8 mouse cellular contexts compared by ENCODE assay signal in genomic region chr14:47189635-47189955, GRCm38 (mm10). TPM values are rescaled to one million over a fixed set of nuclear protein-coding genes. Genes with fewer than 3 reads are reported as not detected.
DNase-seq lines count a peak whose midpoint lies in the region; ATAC-seq and TF ChIP-seq lines count a peak whose summit lies in the region.

No protein-coding gene starts in this region.

- no peak for DNase-seq in kidney, postnatal 0 days (ENCODE audit: low spot score)
- DNase-seq in kidney, postnatal 4 days: no peak
- no peak for DNase-seq in adrenal gland, postnatal 36 days
- DNase-seq in urinary bladder, postnatal 10 days (ENCODE audit: low spot score): no peak
- no peak for DNase-seq in frontal cortex, adult 2 months (ENCODE audit: extremely low spot score in 1 of 2, low spot score in 1 of 2)

- peaks cover 11% of the 10 kb centered on the region for H3K27me3 ChIP-seq in kidney, postnatal 0 days (ENCODE audit: insufficient read depth, low read length)
- peaks cover 21% of the 10 kb centered on the region for H3K27me3 ChIP-seq in embryonic facial prominence, embryonic 12.5 days
- no peaks in the 10 kb centered on the region for H3K27me3 ChIP-seq in intestine, embryonic 15.5 days (replicated peaks)
- H3K27me3 ChIP-seq in myocyte (ENCODE audit: control insufficient read depth, insufficient read depth, insufficient read length): no peaks in the 10 kb centered on the region

- H3K4me2 ChIP-seq in kidney, postnatal 0 days (ENCODE audit: low read length): peak overlapping the region; percentile 94
- peak overlapping the region; percentile 100 for H3K4me2 ChIP-seq in embryonic facial prominence, embryonic 12.5 days (replicated peaks)
- peak overlapping the region; percentile 97 for H3K4me2 ChIP-seq in intestine, embryonic 15.5 days (replicated peaks)
- H3K4me2 ChIP-seq in myocyte (ENCODE audit: low read depth): peak overlapping the region; percentile 80

- TF ChIP-seq POLR2A in myocyte (IDR thresholded peaks at IDR 0.05; ENCODE audit: insufficient read length, low read depth): no peak

- no peak for ATAC-seq in kidney, postnatal 0 days (replicated peaks; ENCODE audit: low FRiP score, low read depth)
- ATAC-seq in embryonic facial prominence, embryonic 12.5 days (ENCODE audit: insufficient number of reproducible peaks, insufficient read depth, low FRiP score, low TSS enrichment): no peak
- ATAC-seq in intestine, embryonic 15.5 days: peak; percentile 50

- no peaks in the 10 kb centered on the region for H3K36me3 ChIP-seq in kidney, postnatal 0 days (ENCODE audit: insufficient read depth, low read length)
- H3K36me3 ChIP-seq in embryonic facial prominence, embryonic 12.5 days: no peaks in the 10 kb centered on the region
- no peaks in the 10 kb centered on the region for H3K36me3 ChIP-seq in intestine, embryonic 15.5 days
- H3K36me3 ChIP-seq in myocyte (ENCODE audit: control insufficient read depth, insufficient read depth): no peaks in the 10 kb centered on the region

- TF ChIP-seq CTCF in kidney, postnatal 0 days (IDR thresholded peaks at IDR 0.05; ENCODE audit: low read depth): no peak

- no peak overlapping the region for H3K27ac ChIP-seq in kidney, postnatal 0 days
- no peak overlapping the region for H3K27ac ChIP-seq in embryonic facial prominence, embryonic 12.5 days
- no peak overlapping the region for H3K27ac ChIP-seq in intestine, embryonic 15.5 days

- 17% methylated on average over 8 of the region's 8 CpGs for WGBS in kidney, postnatal 0 days
- 12% methylated on average over 8 of the region's 8 CpGs for WGBS in embryonic facial prominence, embryonic 12.5 days
- WGBS in intestine, embryonic 15.5 days: 15% methylated on average over 8 of the region's 8 CpGs

- H3K9me3 ChIP-seq in kidney, postnatal 0 days (replicated peaks; ENCODE audit: low read length): no peaks in the 10 kb centered on the region
- H3K9me3 ChIP-seq in embryonic facial prominence, embryonic 12.5 days: no peaks in the 10 kb centered on the region
- no peaks in the 10 kb centered on the region for H3K9me3 ChIP-seq in intestine, embryonic 15.5 days

- H3K4me1 ChIP-seq in kidney, postnatal 0 days (replicated peaks; ENCODE audit: insufficient read depth, low read length): no peaks in the 10 kb centered on the region
- H3K4me1 ChIP-seq in embryonic facial prominence, embryonic 12.5 days: peaks cover 4% of the 10 kb centered on the region; the same call in 1 of the 2 replicates
- peaks cover 9% of the 10 kb centered on the region; the same call in 1 of the 2 replicates for H3K4me1 ChIP-seq in intestine, embryonic 15.5 days (replicated peaks)

- H3K4me3 ChIP-seq in kidney, postnatal 0 days (replicated peaks; ENCODE audit: low read depth, low read length): peak overlapping the region; percentile 61
- peak overlapping the region; percentile 71 for H3K4me3 ChIP-seq in embryonic facial prominence, embryonic 12.5 days
- H3K4me3 ChIP-seq in intestine, embryonic 15.5 days (replicated peaks): peak overlapping the region; percentile 67
- peak overlapping the region; percentile 51 for H3K4me3 ChIP-seq in myocyte

- H3K9ac ChIP-seq in kidney, postnatal 0 days (ENCODE audit: low read depth, low read length): no peak overlapping the region
- no peak overlapping the region for H3K9ac ChIP-seq in embryonic facial prominence, embryonic 12.5 days
- no peak overlapping the region for H3K9ac ChIP-seq in intestine, embryonic 15.5 days

- peak overlapping the region; percentile 38 for H3ac ChIP-seq in myocyte (ENCODE audit: control insufficient read depth, insufficient read length)

- peaks cover 5% of the 10 kb centered on the region for H3K79me2 ChIP-seq in myocyte (ENCODE audit: control insufficient read depth, insufficient read depth)

TF ChIP-seq in myocyte, 11 proteins besides CTCF, POLR2A, EP300 and RAD21:
- TF ChIP-seq POLR2AphosphoS2 (IDR thresholded peaks at IDR 0.05; ENCODE audit: insufficient read length, low read depth) (no peak), TCF3 (IDR thresholded peaks at IDR 0.05; ENCODE audit: insufficient read length, low read depth) (no peak), MAX (IDR thresholded peaks at IDR 0.05; ENCODE audit: low read depth) (no peak), MYOD1 (IDR thresholded peaks at IDR 0.05; ENCODE audit: control insufficient read depth in 1 of 3, insufficient read length in 2 of 3, low read depth in 2 of 3) (no peak), MYOG (IDR thresholded peaks at IDR 0.05; ENCODE audit: control insufficient read depth in 1 of 3, insufficient read depth in 1 of 3, insufficient read length in 2 of 3, low read depth in 2 of 3) (no peak), REST (IDR thresholded peaks at IDR 0.05; ENCODE audit: insufficient read depth, insufficient read length) (no peak), USF1 (IDR thresholded peaks at IDR 0.05; ENCODE audit: low read depth) (no peak), TCF12 (IDR thresholded peaks at IDR 0.05; ENCODE audit: insufficient read depth, poor library complexity, severe bottlenecking) (no peak), CEBPB (IDR thresholded peaks at IDR 0.05; ENCODE audit: insufficient read depth, poor library complexity, severe bottlenecking) (no peak), E2F4 (IDR thresholded peaks at IDR 0.05; ENCODE audit: insufficient read depth) (no peak), SRF (IDR thresholded peaks at IDR 0.05; ENCODE audit: control insufficient read depth, insufficient read length, low read depth) (no peak)

RNA-seq across cellular contexts. Expression of gene Gch1, which starts 0.4 kb away (rescaled TPM):
- polyA plus RNA-seq in kidney, postnatal 0 days (2015; fragmentation: Nextera tagmentation; extraction: Ambion mirVana): 1.4 and 2.2 TPM in 2 replicates
- polyA plus RNA-seq in embryonic facial prominence, embryonic 12.5 days (2016; fragmentation: Nextera tagmentation; extraction: Ambion mirVana): 1.1 and 1.5 TPM in 2 replicates
- polyA plus RNA-seq in intestine, embryonic 15.5 days (2015; fragmentation: Nextera tagmentation; extraction: Ambion mirVana): 10.4 and 11.1 TPM in 2 replicates
- polyA plus RNA-seq in myocyte (2012; fragmentation: generic; extraction: Trizol): 15.0 TPM
- total RNA-seq in adrenal gland, postnatal 36 days (2021): 10 to 100 TPM; 75.6 to 78.0 TPM
- 1.8 and 2.4 TPM in 2 replicates for polyA plus RNA-seq in frontal cortex, adult 2 months (2012; rRNA removed)
